Mouse (Mus musculus): Measurements from ENCODE around the gene Ppm1h. TPM values are rescaled to one million over a fixed set of nuclear protein-coding genes. Genes with fewer than 3 reads are reported as not detected.

Ppm1h gene
- 1 to 10 TPM; 3.8 to 4.0 TPM for total RNA-seq (2021)
- long read RNA-seq, experiment 1, full-length matches to known transcripts, result 1 of 1 reads
- long read RNA-seq, experiment 1, partial matches to known transcripts, result 0 of 1 reads
- long read RNA-seq, experiment 1, other reads (novel, unspliced or antisense), result 0 of 1 reads
- long read RNA-seq, experiment 2, partial matches to known transcripts, result 0 of 2 reads
- long read RNA-seq, experiment 2, other reads (novel, unspliced or antisense), result 1 of 2 reads

DNA sequence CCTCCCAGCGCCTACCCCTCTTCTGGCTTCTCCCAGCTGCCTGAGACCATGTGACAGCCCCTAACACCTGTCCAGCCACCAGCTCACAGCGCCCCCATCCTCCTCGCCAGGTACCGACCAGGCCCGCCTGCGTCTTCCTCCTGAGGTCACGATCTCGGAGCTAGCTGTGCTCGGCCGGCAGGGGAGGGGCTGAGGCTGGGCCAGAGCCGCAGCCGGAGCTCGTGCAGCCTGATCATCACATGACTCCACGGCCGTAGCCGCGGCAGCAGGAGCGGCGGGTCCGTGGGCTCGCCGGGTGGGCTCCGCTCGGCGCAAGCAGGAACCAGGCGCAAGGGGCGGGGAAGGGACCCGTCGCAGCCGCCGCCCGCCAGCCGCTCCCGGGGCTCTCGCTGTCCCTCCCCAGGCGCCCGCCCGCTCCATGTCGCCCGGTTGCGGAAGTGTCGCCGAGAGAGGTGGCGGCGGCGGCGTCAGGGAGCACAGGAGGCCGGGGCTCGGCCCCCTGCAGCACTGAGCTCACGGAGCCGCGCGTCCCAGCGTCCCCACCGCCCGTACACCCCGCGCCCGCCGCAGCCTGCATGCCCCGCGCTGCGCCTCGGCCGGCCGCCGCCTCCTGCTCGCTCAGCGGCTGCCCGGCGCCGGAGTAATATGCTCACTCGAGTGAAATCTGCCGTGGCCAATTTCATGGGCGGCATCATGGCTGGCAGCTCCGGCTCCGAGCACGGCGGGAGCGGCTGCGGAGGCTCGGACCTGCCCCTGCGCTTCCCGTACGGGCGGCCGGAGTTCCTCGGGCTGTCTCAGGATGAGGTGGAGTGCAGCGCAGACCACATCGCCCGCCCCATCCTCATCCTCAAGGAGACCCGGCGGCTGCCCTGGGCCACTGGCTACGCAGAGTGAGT, at the start of gene Ppm1h:
TSS of gene Ppm1h (plus strand) at position 222 of the 896 bp plus-strand sequence.
- DNase-seq (ENCODE audit: low spot score in 2 of 2), result peak; percentile 34 to 57

DNA sequence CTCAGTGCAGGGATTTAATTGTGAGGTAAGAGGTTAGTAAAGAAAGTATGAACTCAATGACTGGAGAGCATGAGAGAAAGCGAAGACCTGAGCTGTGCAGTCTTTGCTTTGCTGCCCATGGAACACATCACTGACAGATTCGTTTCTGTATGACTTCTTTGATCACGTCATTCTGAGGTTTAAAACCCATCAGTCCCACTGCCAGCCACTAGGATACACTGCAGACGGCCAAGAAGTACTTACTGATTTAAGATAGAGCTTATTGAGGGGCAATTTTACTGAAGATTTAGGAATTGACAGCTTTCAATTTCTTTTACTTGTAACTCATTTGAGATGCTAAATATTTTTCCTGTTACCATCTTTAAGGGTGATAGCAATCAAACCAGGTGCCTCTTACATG, 49.6 kb upstream of the Ppm1h start:
- no peak for DNase-seq (ENCODE audit: low spot score in 2 of 2)

DNA sequence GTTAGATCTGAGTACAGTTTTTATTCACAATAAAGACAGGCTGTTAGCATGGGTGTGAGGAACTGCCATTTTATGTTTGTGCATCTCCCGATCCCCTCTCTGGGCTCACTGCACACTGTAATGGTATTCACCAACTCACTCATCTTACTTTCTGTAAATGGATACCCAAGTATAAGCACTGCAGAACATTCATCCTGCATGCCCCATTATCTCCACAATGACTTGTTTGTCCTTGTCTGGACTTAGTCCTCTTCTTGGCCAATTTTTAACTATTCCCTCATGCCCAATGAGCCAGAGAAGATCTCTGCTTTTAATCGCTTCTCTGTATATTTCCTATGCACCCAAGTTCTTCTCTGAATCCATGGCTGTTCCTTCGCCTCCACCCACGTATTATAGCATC, 38.7 kb upstream of the Ppm1h start:
- DNase-seq (ENCODE audit: low spot score in 2 of 2), result no peak

DNA sequence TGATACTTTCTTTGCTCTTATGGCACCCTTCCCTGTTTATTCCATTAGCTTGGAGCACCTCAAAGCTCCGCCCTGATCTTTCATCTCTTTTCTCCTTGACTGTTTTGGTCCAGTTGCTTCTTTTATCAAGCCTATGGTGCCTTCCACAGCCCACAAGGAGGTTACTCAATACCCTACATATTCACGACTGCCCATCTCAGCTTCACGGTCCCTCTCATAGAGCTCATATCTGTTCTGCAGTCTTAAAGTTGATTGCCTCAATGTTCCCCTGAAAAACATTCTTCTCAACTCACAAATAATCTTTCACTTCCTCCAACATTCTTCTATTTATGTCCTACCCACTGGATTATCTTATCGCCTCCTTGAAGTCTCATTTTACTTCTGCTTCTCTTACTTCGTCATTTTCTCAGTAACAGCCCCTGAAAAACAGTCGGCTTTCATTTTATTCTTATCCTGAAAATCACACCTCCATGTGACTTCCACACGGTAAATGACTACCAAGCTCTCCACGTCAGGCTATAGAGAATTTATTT, 37.2 kb upstream of the Ppm1h start:
- DNase-seq (ENCODE audit: low spot score in 2 of 2), result no peak

DNA sequence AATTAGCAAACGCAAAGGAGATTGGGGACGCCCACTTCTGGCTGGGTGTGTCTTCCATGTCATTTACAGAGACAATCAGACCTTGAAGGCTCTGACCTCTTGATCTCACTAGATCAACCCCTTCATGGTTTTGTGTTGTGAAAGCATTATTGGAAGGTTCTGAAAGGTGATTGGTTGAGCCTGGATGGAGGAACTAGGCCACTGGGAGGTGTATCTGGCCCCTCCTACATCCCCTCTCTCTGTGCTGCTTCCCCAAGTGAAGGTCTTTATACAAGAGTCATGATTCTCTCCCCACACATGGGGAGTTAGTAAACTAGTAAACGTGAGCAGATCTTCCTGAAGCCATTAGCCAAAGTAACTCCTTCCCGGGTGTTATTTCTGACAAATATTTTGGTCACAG, 36.4 kb upstream of the Ppm1h start:
- DNase-seq (ENCODE audit: low spot score in 2 of 2), result no peak

DNA sequence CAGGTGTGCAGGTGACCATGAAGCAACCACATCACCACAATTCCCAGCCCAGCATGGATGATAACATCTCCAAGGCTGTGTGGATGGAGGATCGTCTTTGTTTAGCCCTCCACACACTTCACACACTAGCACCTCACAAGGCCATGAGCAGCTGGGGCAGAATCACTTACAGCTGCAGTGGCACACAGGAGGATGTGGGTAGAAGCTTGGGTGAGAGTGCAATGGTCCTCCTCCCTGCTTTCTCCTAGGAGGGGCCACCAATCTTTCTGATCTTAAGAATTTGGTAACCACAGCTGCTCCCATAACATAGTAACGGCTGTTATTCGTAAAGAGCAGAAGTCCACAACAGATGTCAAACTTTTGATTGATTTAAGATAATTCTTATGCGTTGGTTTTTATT, 26.6 kb upstream of the Ppm1h start:
- DNase-seq (ENCODE audit: low spot score in 2 of 2), result no peak

DNA sequence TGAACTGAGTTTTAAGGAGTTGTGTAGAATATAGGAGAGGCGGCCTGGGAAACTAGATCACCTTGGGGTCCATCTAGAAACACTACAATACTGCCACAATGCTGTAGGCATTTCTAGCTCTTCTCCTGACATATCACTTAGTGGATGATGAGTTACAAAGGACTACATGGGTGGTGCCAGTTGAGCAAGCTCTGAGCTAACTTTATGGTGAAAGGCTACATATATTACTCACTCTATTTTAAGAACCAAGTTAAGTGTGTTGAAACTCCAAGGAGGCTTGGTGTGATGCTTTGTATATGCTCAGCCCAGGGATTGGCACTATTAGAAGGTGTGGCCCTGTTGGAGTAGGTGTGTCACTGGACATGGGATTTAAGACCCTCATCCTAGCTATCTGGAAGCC, 26.0 kb upstream of the Ppm1h start:
- no peak for DNase-seq (ENCODE audit: low spot score in 2 of 2)

DNA sequence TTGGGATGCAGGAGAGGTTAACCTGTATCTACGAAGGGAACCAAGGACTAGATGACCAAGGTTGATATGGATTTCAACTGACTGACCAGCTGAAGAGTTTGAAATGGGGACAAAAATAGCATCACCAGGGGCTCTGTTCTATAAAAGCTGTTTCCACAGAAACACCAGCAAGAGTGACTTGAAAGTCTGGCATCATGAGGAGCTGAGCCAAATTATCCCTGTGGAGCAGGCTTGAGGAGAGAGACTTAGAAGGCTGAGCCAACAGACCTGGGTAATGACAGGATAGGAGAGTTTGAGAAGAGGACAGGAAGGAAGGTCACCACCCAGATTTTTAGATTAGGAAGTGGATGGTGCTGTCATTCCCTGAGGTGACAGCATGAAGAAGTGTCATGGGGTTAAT, 12.9 kb upstream of the Ppm1h start:
- no peak for DNase-seq (ENCODE audit: low spot score in 2 of 2)

DNA sequence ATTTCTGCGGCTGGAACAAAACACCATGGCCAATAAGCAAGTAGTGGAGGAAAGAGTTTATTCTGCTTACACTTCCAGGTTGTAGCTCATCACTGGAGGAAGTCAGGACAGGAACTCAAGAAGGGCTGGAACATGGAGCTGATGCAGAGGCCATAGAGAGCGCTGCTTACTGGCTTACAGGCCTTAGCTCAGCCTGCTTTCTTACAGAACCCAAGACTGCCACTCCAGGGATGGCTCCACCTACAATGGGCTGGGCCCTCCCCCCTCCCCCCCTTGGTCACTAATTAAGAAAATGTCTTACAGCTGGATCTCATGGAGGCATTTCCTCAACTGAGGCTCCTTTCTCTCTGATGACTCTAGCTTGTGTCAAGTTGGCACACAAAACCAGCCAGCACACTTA, 7.3 kb upstream of the Ppm1h start:
- no peak for DNase-seq (ENCODE audit: low spot score in 2 of 2)

DNA sequence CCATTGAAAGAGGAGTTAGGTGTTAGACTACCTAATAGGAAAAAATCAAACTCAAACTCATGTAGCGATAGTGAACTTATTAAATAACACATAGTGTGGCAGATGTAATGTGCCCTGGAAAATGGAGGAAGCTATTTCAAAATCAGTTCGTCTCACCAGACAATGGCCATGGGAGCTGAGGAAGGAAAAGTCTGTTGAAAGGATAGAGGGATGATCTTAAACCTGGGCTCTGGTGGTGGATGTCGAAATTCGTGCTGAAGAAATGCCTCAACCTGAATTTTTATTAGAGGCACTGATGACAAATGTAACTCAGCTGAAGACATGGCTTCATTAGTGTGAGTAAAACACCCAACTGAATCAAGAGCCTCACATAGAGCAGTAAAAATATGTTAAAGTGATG, 6.5 kb upstream of the Ppm1h start:
- DNase-seq (ENCODE audit: low spot score in 2 of 2), result no peak

DNA sequence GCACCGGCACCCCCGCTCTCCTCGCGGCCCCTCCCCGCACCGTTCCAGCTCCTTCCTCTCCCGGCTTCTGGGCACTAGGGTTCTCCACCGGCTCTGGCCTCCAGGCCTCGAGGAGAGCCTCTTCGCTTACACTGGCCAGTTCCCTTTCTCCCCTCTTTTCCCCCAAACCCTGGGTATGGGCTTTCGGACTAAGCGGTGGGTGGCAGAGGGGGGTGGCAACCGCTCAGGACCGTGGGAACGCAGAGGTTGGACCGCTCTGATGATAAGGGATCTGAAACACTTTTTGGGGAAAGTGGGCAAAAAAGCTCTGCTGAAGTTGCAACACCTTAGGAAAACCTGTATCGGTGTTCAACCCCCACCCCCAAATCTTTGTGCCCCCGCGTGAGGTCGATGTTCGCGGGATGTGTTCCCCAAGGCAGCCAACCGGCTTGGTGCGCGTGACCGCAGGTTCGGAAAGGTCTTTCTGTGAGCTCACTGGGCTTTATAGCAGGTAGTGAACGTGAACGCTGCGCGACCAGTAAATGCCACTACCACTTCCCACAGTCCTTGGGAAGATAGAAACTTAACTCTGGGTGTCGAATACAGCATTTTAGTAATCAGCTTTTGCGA, 979 bp downstream of the Ppm1h start:
- no peak for DNase-seq (ENCODE audit: low spot score in 2 of 2)

DNA sequence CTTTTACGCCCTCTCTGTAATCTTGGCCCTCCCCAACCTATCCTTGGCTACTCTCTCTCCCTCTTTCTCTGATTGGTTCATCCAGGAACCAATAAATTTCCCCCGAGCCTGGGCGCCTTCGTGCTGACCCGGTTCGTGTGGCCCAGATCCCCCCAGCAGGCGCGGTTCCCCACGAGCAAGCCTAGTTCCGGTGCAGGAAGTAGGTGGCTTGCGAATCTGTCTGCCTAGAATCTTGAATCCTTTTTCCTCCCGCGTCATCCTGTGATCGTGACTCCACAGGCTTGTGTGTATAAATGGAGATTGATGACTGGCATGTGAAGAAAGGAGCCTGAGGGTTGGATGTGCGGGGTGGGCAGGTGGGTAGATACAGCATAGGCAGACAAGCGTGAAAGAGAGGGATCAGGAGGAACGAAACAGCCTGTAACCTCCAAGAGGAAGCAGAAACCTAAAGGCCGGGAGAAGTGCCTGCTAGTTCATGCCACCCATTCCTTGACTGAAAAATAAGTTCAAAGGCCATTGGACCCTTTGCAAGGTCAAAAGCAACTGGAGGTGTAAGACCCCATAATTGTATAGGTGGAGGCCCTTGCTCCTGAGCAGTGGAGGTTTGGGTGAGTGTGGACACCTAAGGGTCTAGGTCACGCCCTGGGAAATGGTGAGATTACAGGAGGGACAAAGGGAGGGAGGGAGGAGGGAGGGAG, 2.0 kb downstream of the Ppm1h start:
- no peak for DNase-seq (ENCODE audit: low spot score in 2 of 2)

DNA sequence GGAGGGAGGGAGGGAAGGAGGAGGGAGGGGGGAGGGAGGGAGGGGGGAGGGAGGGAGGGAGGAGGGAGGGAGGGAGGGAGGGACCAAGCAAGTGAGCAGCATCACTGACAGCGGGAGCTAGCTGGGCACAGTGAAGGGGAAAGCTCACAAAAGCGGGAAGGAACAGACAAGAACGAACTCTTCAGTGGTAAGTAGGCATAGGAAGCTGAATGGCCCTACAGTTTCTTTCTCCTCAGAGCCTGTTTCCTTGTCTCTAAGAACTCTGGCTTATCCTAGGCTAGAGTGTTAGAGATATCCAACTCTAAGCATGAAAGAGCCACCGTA, 2.5 kb downstream of the Ppm1h start:
- no peak for DNase-seq (ENCODE audit: low spot score in 2 of 2)

DNA sequence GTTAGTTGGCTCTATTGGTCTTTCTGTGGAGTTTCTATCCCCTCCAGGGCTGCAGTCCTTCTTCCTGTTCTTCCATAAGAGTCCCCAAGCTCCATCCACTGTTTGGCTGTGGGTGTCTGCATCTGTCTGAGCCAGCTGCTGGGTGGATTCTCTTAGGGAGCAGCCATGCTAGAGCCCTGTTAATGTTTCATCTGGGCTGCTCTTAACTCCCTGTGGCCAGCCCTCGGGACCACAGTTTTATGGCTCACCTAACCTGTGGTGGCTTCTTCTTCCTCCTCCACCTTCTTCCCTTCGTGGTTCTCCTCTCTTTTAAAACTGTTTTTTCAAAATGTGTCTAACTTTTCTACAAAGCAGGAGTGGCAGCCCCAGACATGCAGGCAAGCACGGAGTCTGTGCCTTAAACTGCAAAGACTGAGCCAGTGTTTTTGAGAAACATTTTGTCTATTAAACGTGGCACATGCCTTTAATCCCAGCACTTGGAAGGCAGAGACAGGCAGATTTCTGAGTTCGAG, 5.3 kb downstream of the Ppm1h start:
- DNase-seq (ENCODE audit: low spot score in 2 of 2), result no peak

DNA sequence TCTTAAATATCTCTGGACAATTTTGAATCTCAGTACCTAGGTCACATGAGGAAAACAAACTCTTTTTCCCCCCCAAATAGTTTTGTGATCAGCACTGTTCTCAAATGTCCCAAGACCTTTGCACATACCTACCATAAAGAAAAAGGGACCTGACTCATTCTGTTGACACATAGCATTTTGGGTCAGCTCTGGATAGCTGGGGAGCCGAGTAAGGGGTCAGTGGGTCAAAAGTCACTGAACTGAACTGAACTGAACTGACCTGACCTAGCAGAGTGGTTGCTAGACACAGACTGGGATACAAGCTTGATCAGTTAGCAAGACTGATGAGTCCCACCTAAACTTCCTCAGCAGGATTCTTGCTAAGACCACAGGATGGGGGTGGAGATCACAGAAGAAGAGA, 6.7 kb downstream of the Ppm1h start:
- DNase-seq (ENCODE audit: low spot score in 2 of 2), result no peak

DNA sequence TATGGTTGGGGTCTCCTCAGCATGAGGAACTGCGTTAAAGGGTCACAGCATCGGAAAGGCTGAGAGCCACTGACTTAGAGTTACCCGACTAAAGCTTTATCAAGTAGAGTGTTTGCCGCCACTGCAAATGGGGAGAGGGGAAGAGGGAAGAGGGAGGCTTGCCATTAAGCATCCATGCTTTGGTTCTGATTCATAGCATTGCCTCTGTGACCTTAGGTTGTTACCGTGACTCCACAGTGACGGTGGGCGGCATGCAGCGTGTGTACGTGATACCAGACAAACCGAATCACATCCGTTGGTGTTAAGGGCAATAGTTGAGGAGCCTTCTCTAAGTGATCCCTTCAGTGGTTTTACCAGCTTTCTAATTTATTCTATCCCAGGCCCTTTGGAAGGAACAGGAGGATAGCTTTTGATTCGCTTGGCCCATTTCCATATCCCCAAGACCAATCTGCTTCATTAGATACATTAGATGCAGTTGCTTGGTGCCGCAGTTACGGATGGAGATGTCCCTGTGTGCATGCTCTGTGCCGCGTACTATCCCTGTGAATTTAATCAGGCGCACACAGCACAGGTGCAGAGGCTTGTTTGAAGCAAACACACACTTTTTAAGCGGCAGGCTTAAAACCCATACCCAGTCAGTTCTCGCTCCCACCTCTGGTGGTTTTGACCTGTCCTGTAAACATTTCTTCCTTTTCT, 7.4 kb downstream of the Ppm1h start:
- no peak for DNase-seq (ENCODE audit: low spot score in 2 of 2)

DNA sequence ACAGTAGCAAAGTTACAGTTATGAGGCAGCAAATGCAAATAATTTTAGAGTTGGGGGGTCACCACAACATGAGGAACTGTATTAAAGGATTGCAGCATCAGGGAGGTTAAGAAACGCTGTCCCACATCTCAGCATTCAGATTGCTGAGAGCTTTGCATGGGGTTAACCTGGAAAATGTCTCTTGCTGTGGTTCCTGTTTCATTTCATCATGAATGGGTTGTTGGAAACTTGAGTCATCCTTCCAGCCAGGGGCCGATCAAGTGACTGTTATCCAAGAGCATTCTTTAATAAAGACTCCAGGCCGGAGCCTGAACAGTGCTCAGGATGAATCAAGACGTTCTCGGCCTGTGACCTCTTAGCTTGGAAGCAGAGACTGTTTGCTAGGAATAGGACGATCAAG, 12.1 kb downstream of the Ppm1h start:
- DNase-seq (ENCODE audit: low spot score in 2 of 2), result no peak

DNA sequence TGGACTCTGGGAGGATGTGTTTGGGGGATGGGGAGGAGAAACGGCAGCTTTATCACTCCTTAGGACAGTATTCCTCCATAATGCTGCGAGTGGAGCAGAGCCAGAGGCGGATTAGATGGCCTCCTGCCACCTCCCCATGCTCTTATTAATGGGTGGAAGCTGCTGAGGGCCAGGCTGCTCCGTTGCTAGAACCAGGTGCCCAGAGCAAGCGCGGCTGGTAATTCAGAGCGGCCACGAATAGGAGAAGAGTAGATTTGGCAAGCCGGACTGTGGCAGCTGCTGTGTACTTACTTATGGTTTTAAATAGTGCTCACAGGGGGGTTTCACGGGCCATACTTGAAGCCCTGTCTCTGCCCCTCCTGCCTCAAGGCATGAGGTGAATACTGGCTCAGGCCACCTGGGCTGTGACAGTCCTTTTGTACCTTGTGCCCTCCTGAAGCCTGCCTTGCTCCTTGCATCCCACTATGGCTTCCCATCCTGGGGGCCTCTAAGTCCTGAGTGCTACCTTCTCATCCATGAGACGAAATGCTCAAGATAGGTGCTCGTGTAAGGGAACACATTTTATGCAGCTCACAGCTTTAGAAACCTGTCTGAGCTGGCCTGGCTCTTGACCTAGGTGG, 14.7 kb downstream of the Ppm1h start:
- DNase-seq (ENCODE audit: low spot score in 2 of 2), result no peak

DNA sequence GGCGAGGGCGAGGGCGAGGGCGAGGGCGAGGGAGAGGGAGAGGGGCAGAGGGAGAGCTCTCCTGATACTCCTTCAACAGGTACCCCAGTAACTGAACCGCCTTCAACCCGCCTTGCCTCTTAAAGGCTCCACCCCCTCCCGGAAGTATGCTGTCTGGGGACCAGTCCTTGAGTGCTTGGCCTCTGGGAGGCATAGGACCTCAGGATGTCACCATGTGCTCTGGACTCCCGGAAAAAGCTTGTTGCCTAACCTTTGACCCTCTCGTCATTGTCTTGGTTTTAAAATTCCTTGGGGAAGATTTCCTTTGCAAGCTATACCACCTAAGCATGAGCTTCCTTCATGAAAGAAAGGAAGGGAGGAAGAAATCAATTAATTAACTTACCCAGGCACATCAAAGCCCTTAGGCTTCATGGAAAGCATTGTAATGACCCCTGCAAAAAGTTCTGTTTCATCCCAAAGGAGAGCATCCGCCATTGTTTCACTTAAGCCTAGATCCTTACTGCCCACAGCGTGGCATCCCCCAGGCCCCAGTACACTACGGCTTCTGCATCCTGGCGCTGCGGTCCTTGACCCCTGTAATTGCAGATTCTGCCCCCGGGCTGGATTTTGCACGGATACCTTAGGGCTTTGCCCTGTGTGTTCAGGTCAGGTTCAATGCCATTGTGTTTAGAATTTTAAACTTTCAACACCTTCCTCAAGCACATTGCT, 15.5 kb downstream of the Ppm1h start:
- no peak for DNase-seq (ENCODE audit: low spot score in 2 of 2)

DNA sequence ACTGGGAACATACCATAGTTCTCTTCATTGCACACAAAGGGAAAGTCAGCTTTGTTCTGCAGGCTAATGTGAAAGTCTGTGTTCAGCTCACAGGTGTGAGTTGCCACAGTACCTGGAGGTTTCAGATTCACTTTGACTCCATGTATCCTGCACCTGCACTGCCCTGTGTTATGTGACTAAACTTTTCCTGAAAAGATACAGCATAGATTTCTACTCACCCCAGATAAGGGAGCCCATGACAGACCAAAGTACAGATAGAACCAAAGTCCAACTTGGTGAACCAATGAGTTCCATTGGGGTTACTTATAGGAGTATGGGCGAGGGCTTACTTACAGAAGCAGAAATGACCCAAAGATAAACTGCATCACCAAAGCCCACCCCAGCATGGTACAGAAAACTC, 17.8 kb downstream of the Ppm1h start:
- DNase-seq (ENCODE audit: low spot score in 2 of 2), result no peak

All from gastrocnemius, postnatal 4 days (tissue).